Mouse (Mus musculus) liver, embryonic 14.5 days (tissue): ENCODE measurements around the gene Ero1l. TPM values are rescaled to one million over a fixed set of nuclear protein-coding genes. Genes with fewer than 3 reads are reported as not detected.
A peak's percentile ranks its signal among the peaks of the same experiment; 100 is the strongest.

Source experiments
- ATAC-seq: fragments of 200-750 bp; cut with Nextera tagmentation; 2 replicates; pipeline ENCODE4 v1.8.0; 2017; ENCODE audit warnings: moderate number of reproducible peaks, mild to moderate bottlenecking, moderate library complexity; ENCODE audit not compliant: insufficient read depth
- DNase-seq, 3 experiments: peaks; one replicate each; pipeline ENCODE4 v3.0.0-alpha.2; 2012 to 2013; ENCODE audit warnings: low read depth in 3 of 3, low spot score in 3 of 3
- H3K27ac ChIP-seq: fragments of 300-500 bp; sonication (generic); 2 replicates; pipeline ENCODE4 v1.5.1; 2014; ENCODE audit warnings: moderate library complexity, mild to moderate bottlenecking, control low read depth, inconsistent platforms
- H3K27me3 ChIP-seq: fragments of 300-500 bp; sonication (generic); 2 replicates; pipeline ENCODE4 v1.6.1; 2014; ENCODE audit warnings: mild to moderate bottlenecking, low read length, moderate library complexity; ENCODE audit not compliant: control insufficient read depth, insufficient read depth
- H3K36me3 ChIP-seq: fragments of 300-500 bp; sonication (generic); replicated peaks from 2 replicates; pipeline ENCODE4 v1.6.1; 2014; ENCODE audit warnings: low read depth; ENCODE audit not compliant: control insufficient read depth, insufficient read depth
- H3K4me1 ChIP-seq, 2 experiments: fragments of 200-500 bp in 1 of 2; fragments of 300-500 bp in 1 of 2; sonication (generic) in 1 of 2; replicated peaks; 2 replicates each; pipeline ENCODE4 v1.6.1; 2012 to 2014; ENCODE audit warnings: antibody characterized with exemption in 1 of 2, inconsistent platforms in 1 of 2, low read length in 1 of 2; ENCODE audit not compliant: control insufficient read depth in 2 of 2, insufficient read depth in 2 of 2
- H3K4me2 ChIP-seq: fragments of 300-500 bp; sonication (generic); 2 replicates; pipeline ENCODE4 v1.6.1; 2014; ENCODE audit warnings: low read depth, mild to moderate bottlenecking, control low read depth, moderate library complexity
- H3K4me3 ChIP-seq, 2 experiments: fragments of 200-500 bp in 1 of 2; fragments of 300-500 bp in 1 of 2; sonication (generic) in 1 of 2; 2 replicates each; pipeline ENCODE4 v1.5.1; 2012 to 2014; ENCODE audit warnings: low read depth in 2 of 2, low read length in 2 of 2, mild to moderate bottlenecking in 2 of 2, control low read depth in 1 of 2, inconsistent platforms in 1 of 2, moderate library complexity in 1 of 2; ENCODE audit not compliant: insufficient read depth in 1 of 2
- H3K9ac ChIP-seq: fragments of 300-500 bp; sonication (generic); replicated peaks from 2 replicates; pipeline ENCODE4 v1.6.1; 2014; ENCODE audit warnings: mild to moderate bottlenecking, control low read depth, moderate library complexity
- H3K9me3 ChIP-seq: fragments of 300-500 bp; sonication (generic); 2 replicates; pipeline ENCODE4 v1.6.1; 2016; ENCODE audit warnings: low read length, mixed read lengths; ENCODE audit not compliant: control insufficient read depth
- CTCF ChIP-seq: IDR thresholded peaks from 2 replicates; pipeline ENCODE4 v1.5.1; 2016; ENCODE audit warnings: antibody characterized with exemption, low read depth, control low read depth
- EP300 ChIP-seq: IDR thresholded peaks from 2 replicates; pipeline ENCODE4 v1.6.1; 2016; ENCODE audit warnings: antibody characterized with exemption, low read depth
- WGBS: fragments of 180-500 bp; shearing (Covaris S2); extraction: QIAGEN DNeasy Blood & Tissue Kit; methylation state at CpG from one replicate; pipeline ENCODE4 v1.1.7; 2014; ENCODE audit not compliant: insufficient replicate concordance; 5-methylcytosine and 5-hydroxymethylcytosine counted together
- polyA plus RNA-seq, 2 experiments: library from polyadenylated mRNA; depleted of rRNA in 1 of 2; stranded (reverse) in 1 of 2; unstranded in 1 of 2; fragments of >200 nt; fragmentation: Nextera tagmentation in 1 of 2; extraction: Ambion mirVana in 1 of 2; gene quantifications; 2 replicates each; pipeline versions ENCODE4 v1.2.1 to v1.2.3; 2012 to 2014

Ero1l gene
- polyA plus RNA-seq, 2 experiments = 12.1 to 30.4 TPM

DNA sequence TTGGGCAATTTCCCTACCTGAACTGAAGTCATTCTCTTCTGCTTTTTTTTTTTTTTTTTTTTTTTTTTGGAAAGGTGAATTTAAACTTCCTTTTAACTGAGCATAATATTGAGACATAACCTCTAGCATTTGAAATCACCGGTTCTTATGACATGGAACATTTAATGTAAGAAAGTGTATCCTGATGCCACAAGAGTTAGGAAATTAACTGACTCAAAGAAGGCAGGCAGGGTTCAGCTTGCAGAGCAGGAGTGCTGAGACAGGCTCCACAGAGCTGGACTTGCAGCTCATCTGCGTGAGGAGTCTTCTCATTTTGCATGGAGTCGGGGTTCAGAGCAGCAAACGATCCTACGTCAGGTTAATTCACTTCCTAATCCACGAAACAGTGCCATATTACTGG lies 42.8 kb downstream of the Ero1l start:
- no peak overlapping the region for H3K9ac ChIP-seq
- DNase-seq (no peak), ATAC-seq (no peak)
- no peaks in the 10 kb centered on the region for H3K4me1 ChIP-seq
- no peaks in the 10 kb centered on the region for H3K27me3 ChIP-seq
- no peaks in the 10 kb centered on the region for H3K36me3 ChIP-seq
- no peak overlapping the region for H3K4me2 ChIP-seq
- no peak overlapping the region for H3K4me3 ChIP-seq
- no peak overlapping the region for H3K27ac ChIP-seq
- H3K9me3 ChIP-seq = no peaks in the 10 kb centered on the region
- 67% methylated on average over 6 of the region's 6 CpGs for WGBS
- TF ChIP-seq CTCF (no peak), EP300 (no peak)

DNA sequence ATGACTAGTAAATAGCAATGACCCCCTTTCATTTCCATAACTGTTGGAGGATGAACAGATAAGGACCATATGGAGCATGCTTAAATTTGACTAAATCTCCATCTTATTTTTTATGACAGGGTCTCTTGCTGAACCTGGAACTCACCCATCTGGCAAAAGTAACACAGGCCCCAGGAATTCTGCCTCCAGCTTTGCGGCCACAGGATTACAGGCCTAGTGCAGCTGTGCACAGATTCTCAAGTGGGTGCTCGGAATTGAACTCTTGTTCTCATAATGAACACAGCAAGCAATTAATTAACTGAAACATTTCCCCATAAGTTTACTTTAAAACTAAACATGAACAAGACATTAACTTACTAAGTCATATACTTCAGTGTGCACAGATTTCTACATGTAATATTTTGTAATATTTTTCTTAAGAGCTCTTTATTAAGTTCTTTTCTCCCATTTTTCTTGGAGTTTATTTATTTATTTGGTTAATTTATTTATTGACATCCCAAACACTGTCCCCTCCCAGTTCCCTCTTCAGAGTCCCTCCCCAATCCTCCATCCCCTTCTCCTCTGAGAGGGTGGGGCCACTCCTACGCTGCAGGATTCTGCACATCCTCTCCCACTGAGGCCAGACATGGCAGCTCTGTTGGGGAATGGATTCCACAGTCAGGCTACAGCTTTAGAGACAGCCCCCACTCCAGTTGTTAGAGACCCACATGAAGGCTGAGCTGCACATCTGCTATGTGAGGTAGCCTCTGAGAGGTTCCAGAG lies 54.6 kb downstream of the Ero1l start:
- Histone ChIP-seq H3K36me3 (no peaks in the 10 kb centered on the region), H3K27me3 (no peaks in the 10 kb centered on the region), H3K9ac (no peak overlapping the region), H3K4me1 (no peaks in the 10 kb centered on the region), H3K9me3 (no peaks in the 10 kb centered on the region), H3K4me2 (no peak overlapping the region), H3K4me3 (no peak overlapping the region), H3K27ac (no peak overlapping the region)
- DNase-seq (no peak), ATAC-seq (no peak)
- 64% methylated on average over 3 of the region's 3 CpGs for WGBS
- no peak for TF ChIP-seq EP300
- no peak for TF ChIP-seq CTCF

DNA sequence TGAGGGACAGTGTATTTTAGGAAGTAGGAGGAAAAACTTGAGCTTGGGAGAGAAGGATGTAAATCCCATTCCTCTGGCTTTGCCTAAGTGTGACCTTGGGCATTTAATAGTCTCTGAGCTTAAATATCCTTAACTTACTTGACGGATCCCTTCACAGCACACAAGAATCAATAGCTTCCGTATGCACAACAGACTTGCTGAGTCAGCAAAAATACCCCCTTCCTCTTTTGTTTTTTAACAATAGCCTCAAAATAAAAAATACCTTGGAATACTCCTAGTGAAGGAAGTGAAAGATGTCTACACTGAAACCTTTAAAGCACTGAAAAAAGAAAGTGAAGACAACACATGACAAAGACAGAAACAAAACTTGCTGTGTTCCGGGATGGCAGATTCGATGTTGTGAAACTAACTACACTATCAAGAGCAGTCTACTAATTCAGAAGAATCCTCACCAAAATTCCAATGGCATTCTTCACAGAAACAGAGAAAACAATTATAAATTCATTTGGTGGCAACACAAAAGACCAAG lies 67.0 kb downstream of the Ero1l start:
- no peaks in the 10 kb centered on the region for H3K36me3 ChIP-seq
- ATAC-seq = no peak
- no peak overlapping the region for H3K9ac ChIP-seq
- H3K9me3 ChIP-seq = no peaks in the 10 kb centered on the region
- no peak overlapping the region for H3K27ac ChIP-seq
- 64% methylated on average over 4 of the region's 4 CpGs for WGBS
- H3K4me1 ChIP-seq = no peaks in the 10 kb centered on the region
- H3K4me3 ChIP-seq = no peak overlapping the region
- TF ChIP-seq CTCF = no peak
- TF ChIP-seq EP300 = no peak
- DNase-seq = no peak
- H3K27me3 ChIP-seq = no peaks in the 10 kb centered on the region
- no peak overlapping the region for H3K4me2 ChIP-seq

- no peaks in the 10 kb centered on the region for H3K36me3 ChIP-seq
- H3K27ac ChIP-seq = no peak overlapping the region
- WGBS = 32% methylated on average over 1 of the region's 1 CpGs
- no peaks in the 10 kb centered on the region for H3K27me3 ChIP-seq
- no peaks in the 10 kb centered on the region for H3K9me3 ChIP-seq
- H3K4me2 ChIP-seq = no peak overlapping the region
- H3K9ac ChIP-seq = no peak overlapping the region
- no peak for TF ChIP-seq EP300
- TF ChIP-seq CTCF = peak; percentile 71
- ATAC-seq = no peak
- DNase-seq = no peak
- no peak overlapping the region for H3K4me3 ChIP-seq
- no peaks in the 10 kb centered on the region for H3K4me1 ChIP-seq
Observed at GRCm38 (mm10) chr14:45241613-45242012, 77.0 kb downstream of the Ero1l start.

DNA sequence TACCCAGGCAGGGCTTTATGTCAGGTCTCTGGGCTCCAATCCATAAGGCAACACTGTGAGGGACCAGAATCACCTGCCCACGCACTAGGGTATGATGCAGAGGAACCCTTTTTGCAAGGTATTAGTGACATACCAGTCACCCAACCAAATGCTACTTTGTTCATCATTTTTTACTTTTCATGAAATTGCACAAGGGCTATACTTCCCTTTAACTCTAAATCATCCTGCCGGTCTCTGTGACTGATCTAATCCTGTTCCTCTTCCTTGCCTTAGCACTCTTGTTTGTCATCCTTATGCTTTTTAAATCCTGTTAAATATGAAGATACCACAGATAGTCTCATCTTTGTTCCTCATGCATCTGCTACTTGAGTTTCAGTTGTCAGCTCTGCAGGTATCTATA lies 79.5 kb downstream of the Ero1l start:
- no peak for TF ChIP-seq EP300
- no peak for TF ChIP-seq CTCF
- H3K4me3 ChIP-seq = no peak overlapping the region
- no peaks in the 10 kb centered on the region for H3K27me3 ChIP-seq
- H3K27ac ChIP-seq = no peak overlapping the region
- no peak overlapping the region for H3K9ac ChIP-seq
- WGBS = 30% methylated on average over 2 of the region's 2 CpGs
- ATAC-seq (no peak), DNase-seq (no peak)
- no peak overlapping the region for H3K4me2 ChIP-seq
- no peaks in the 10 kb centered on the region for H3K9me3 ChIP-seq
- no peaks in the 10 kb centered on the region for H3K4me1 ChIP-seq
- no peaks in the 10 kb centered on the region for H3K36me3 ChIP-seq

Other genes with a start within 250 kb of the Ero1l start
- gene Gpr137c, start 99.1 kb downstream of the Ero1l start, polyA plus RNA-seq (2012; rRNA removed) = 0.25 and 0.41 TPM in 2 replicates
- gene Gpr137c, start 99.1 kb downstream of the Ero1l start, polyA plus RNA-seq (2014; fragmentation: Nextera tagmentation; extraction: Ambion mirVana) = 0.24 and 0.37 TPM in 2 replicates
- gene Txndc16, start 98.4 kb downstream of the Ero1l start, polyA plus RNA-seq (2012; rRNA removed) = 0.49 and 0.76 TPM in 2 replicates
- 1.5 and 1.6 TPM in 2 replicates for gene Txndc16, start 98.4 kb downstream of the Ero1l start, polyA plus RNA-seq (2014; fragmentation: Nextera tagmentation; extraction: Ambion mirVana)
- 29.4 and 58.1 TPM in 2 replicates for gene Psmc6, start 11.0 kb upstream of the Ero1l start, polyA plus RNA-seq (2012; rRNA removed)
- 113 and 115 TPM in 2 replicates for gene Psmc6, start 11.0 kb upstream of the Ero1l start, polyA plus RNA-seq (2014; fragmentation: Nextera tagmentation; extraction: Ambion mirVana)
- gene Styx, start 32.3 kb upstream of the Ero1l start, polyA plus RNA-seq (2012; rRNA removed) = 2.4 and 3.8 TPM in 2 replicates
- 15.5 and 21.3 TPM in 2 replicates for gene Styx, start 32.3 kb upstream of the Ero1l start, polyA plus RNA-seq (2014; fragmentation: Nextera tagmentation; extraction: Ambion mirVana)
- gene Gnpnat1, start 86.1 kb upstream of the Ero1l start, polyA plus RNA-seq (2012; rRNA removed) = 5.4 and 8.9 TPM in 2 replicates
- 30.4 and 31.0 TPM in 2 replicates for gene Gnpnat1, start 86.1 kb upstream of the Ero1l start, polyA plus RNA-seq (2014; fragmentation: Nextera tagmentation; extraction: Ambion mirVana)
- gene Fermt2, start 211.3 kb upstream of the Ero1l start, polyA plus RNA-seq (2012; rRNA removed) = 10.1 and 13.6 TPM in 2 replicates
- 23.8 and 25.5 TPM in 2 replicates for gene Fermt2, start 211.3 kb upstream of the Ero1l start, polyA plus RNA-seq (2014; fragmentation: Nextera tagmentation; extraction: Ambion mirVana)